Mouse (Mus musculus) lung, postnatal 0 days (tissue): ENCODE data around the gene Chia1. TPM values are rescaled to one million over a fixed set of nuclear protein-coding genes. Genes with fewer than 3 reads are reported as not detected.
"Not testable (repeated sequence)": the region's sequence is repeated elsewhere in the genome, so short reads cannot be mapped to it uniquely, and the experiment has no call there.

ENCODE experiments used
- ATAC-seq: fragments of 200-750 bp; cut with Nextera tagmentation; 2 replicates; pipeline ENCODE4 v1.8.0; 2017; ENCODE audit warnings: moderate library complexity
- DNase-seq: peaks from one replicate; pipeline ENCODE4 v3.0.0-alpha.2; 2016; ENCODE audit warnings: low spot score
- H3K27ac ChIP-seq: fragments of 300-500 bp; sonication (generic); 2 replicates; pipeline ENCODE4 v1.5.1; 2014; ENCODE audit warnings: antibody characterized with exemption, mild to moderate bottlenecking, low read length, mixed read lengths
- H3K27me3 ChIP-seq: fragments of 300-500 bp; sonication (generic); replicated peaks from 2 replicates; pipeline ENCODE4 v1.6.1; 2014; ENCODE audit warnings: low read length, mixed read lengths; ENCODE audit not compliant: insufficient read depth
- H3K36me3 ChIP-seq: fragments of 300-500 bp; sonication (generic); 2 replicates; pipeline ENCODE4 v1.6.1; 2014; ENCODE audit warnings: low read length, mixed read lengths; ENCODE audit not compliant: insufficient read depth
- H3K4me1 ChIP-seq: fragments of 300-500 bp; sonication (generic); 2 replicates; pipeline ENCODE4 v1.6.1; 2014; ENCODE audit warnings: antibody characterized with exemption, low read depth, low read length, mixed read lengths; ENCODE audit not compliant: insufficient read depth
- H3K4me2 ChIP-seq: fragments of 300-500 bp; sonication (generic); replicated peaks from 2 replicates; pipeline ENCODE4 v1.6.1; 2014; ENCODE audit warnings: low read depth, mild to moderate bottlenecking, low read length, moderate library complexity, mixed read lengths
- H3K4me3 ChIP-seq: fragments of 300-500 bp; sonication (generic); 2 replicates; pipeline ENCODE4 v1.5.1; 2014; ENCODE audit warnings: low read depth, low read length
- H3K9ac ChIP-seq: fragments of 300-500 bp; sonication (generic); replicated peaks from 2 replicates; pipeline ENCODE4 v1.6.1; 2014; ENCODE audit warnings: low read depth, mild to moderate bottlenecking
- H3K9me3 ChIP-seq: fragments of 300-500 bp; sonication (generic); 2 replicates; pipeline ENCODE4 v1.6.1; 2016; ENCODE audit warnings: low read length, mixed read lengths
- CTCF ChIP-seq: IDR thresholded peaks from 2 replicates; pipeline ENCODE4 v1.5.1; 2016; ENCODE audit warnings: antibody characterized with exemption, mild to moderate bottlenecking
- EP300 ChIP-seq: IDR thresholded peaks from 2 replicates; pipeline ENCODE4 v1.6.1; 2016; ENCODE audit warnings: antibody characterized with exemption, mild to moderate bottlenecking, control low read depth
- WGBS: fragments of 180-500 bp; shearing (Covaris S2); extraction: QIAGEN DNeasy Blood & Tissue Kit; methylation state at CpG from one replicate; pipeline ENCODE4 v1.1.7; 2014; 5-methylcytosine and 5-hydroxymethylcytosine counted together
- polyA plus RNA-seq: library from polyadenylated mRNA; unstranded; fragments of >200 nt; fragmentation: Nextera tagmentation; extraction: Ambion mirVana; gene quantifications from 2 replicates; pipeline ENCODE4 v1.2.1, GENCODE M21; 2015

The Chia1 gene
- 47.1 and 69.6 TPM in 2 replicates for polyA plus RNA-seq

DNA sequence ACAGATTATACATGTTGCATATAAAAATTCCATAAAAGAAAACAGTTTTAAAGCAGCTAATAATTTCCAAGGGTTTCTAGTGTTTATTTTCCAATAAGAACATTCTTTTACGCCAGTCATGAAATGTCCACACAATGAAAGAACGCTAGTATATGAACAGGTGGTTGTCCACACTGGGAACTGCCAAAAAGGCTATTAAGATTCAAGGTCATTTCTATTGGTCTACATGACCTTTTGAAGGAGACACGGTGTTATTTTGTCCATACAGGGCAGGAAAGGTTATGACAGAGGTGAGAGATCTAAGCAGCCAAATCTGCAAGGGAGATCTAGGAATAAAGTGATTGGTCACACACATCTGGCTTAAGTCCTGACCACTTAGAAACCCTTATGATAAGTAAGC lies at the start of gene Chia1:
Chia1 (plus strand) TSS at position 301 of the 400 bp plus-strand sequence.
- peak; percentile 46 for DNase-seq
- no peak within 1 kb of the TSS for H3K4me2 ChIP-seq
- no peak within 1 kb of the TSS for H3K9ac ChIP-seq
- no peak for TF ChIP-seq EP300
- TF ChIP-seq CTCF: no peak
- no peak within 1 kb of the TSS for H3K4me3 ChIP-seq
- no peaks in the 10 kb centered on the region for H3K9me3 ChIP-seq
- no peaks in the 10 kb centered on the region for H3K36me3 ChIP-seq
- no peaks in the 10 kb centered on the region for H3K27me3 ChIP-seq
- H3K4me1 ChIP-seq: no peaks in the 10 kb centered on the region
- ATAC-seq: peak; percentile 57; the same call in 1 of the 2 replicates
- H3K27ac ChIP-seq: no peak within 1 kb of the TSS
- 59% methylated on average over 3 of the region's 3 CpGs for WGBS

DNA sequence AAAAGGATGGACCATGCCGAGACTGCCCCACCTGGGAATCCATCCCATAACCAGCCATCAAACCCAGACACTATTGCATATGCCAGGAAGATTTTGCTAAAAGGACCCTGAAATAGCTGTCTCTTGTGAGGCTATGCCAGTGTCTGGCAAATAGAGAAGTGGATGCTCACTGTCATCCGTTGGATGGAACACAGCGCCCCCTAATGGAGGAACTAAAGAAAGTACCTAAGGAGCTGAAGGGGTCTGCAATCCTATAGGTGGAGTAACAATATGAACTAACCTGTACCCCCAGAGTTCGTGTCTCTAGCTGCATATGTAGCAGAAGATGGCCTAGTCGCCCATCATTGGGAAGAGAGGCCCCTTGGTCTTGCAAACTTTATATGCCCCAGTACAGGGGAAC lies 45.3 kb upstream of the Chia1 start:
- not testable (repeated sequence) for H3K27me3 ChIP-seq, H3K4me1 ChIP-seq, H3K27ac ChIP-seq, ATAC-seq, H3K36me3 ChIP-seq, H3K4me3 ChIP-seq, H3K9me3 ChIP-seq, H3K9ac ChIP-seq, DNase-seq, H3K4me2 ChIP-seq
- 32% methylated on average over 5 of the region's 5 CpGs for WGBS

- Histone ChIP-seq H3K36me3 (no peaks in the 10 kb centered on the region), H3K27me3 (no peaks in the 10 kb centered on the region), H3K4me2 (no peak overlapping the region), H3K9ac (no peak overlapping the region), H3K9me3 (no peaks in the 10 kb centered on the region), H3K4me3 (no peak overlapping the region), H3K27ac (no peak overlapping the region), H3K4me1 (no peaks in the 10 kb centered on the region)
- TF ChIP-seq CTCF (no peak), EP300 (peak; percentile 50; the same call in 1 of the 2 replicates)
- peak; percentile 58 for ATAC-seq
- peak; percentile 42 for DNase-seq
- WGBS: 40% methylated on average over 2 of the region's 2 CpGs
Observed at GRCm38 (mm10) chr3:106070994-106071393, 42.0 kb upstream of the Chia1 start.

GRCm38 (mm10) chr3:106074824-106075223 lies 38.2 kb upstream of the Chia1 start:
- no peak for TF ChIP-seq CTCF
- no peak for TF ChIP-seq EP300
- no peak for ATAC-seq

GRCm38 (mm10) chr3:106126999-106127398 lies 14.0 kb downstream of the Chia1 start:
- no peak for TF ChIP-seq CTCF
- no peak for TF ChIP-seq EP300
- no peak for DNase-seq

More at GRCm38 (mm10) chr3:106074824-106075223, 38.2 kb upstream of the Chia1 start:
- WGBS: 17% methylated on average over 1 of the region's 1 CpGs
- no peaks in the 10 kb centered on the region for H3K9me3 ChIP-seq
- H3K4me2 ChIP-seq: no peak overlapping the region
- no peak overlapping the region for H3K4me3 ChIP-seq
- H3K27me3 ChIP-seq: no peaks in the 10 kb centered on the region
- H3K9ac ChIP-seq: no peak overlapping the region
- peak; percentile 31 for DNase-seq
- no peak overlapping the region for H3K27ac ChIP-seq
- H3K4me1 ChIP-seq: no peaks in the 10 kb centered on the region
- H3K36me3 ChIP-seq: no peaks in the 10 kb centered on the region

GRCm38 (mm10) chr3:106128807-106129493 lies 15.9 kb downstream of the Chia1 start:
- H3K9ac ChIP-seq: no peak overlapping the region
- H3K4me3 ChIP-seq: no peak overlapping the region
- H3K27ac ChIP-seq: no peak overlapping the region
- no peak for TF ChIP-seq EP300
- no peak for TF ChIP-seq CTCF
- H3K9me3 ChIP-seq: no peaks in the 10 kb centered on the region
- H3K36me3 ChIP-seq: no peaks in the 10 kb centered on the region
- no peaks in the 10 kb centered on the region for H3K4me1 ChIP-seq
- H3K4me2 ChIP-seq: no peak overlapping the region
- WGBS: 68% methylated on average over 4 of the region's 4 CpGs
- ATAC-seq (peak; percentile 25; the same call in 1 of the 2 replicates), DNase-seq (no peak)
- no peaks in the 10 kb centered on the region for H3K27me3 ChIP-seq

More at GRCm38 (mm10) chr3:106126999-106127398, 14.0 kb downstream of the Chia1 start:
- no peak overlapping the region for H3K27ac ChIP-seq
- H3K36me3 ChIP-seq: no peaks in the 10 kb centered on the region
- H3K27me3 ChIP-seq: no peaks in the 10 kb centered on the region
- ATAC-seq: no peak
- H3K4me1 ChIP-seq: no peaks in the 10 kb centered on the region
- H3K9me3 ChIP-seq: no peaks in the 10 kb centered on the region
- H3K4me3 ChIP-seq: no peak overlapping the region
- no peak overlapping the region for H3K4me2 ChIP-seq
- H3K9ac ChIP-seq: no peak overlapping the region
